Mouse (Mus musculus): ENCODE data around the gene Rhov.
A peak's percentile ranks its signal among the peaks of the same experiment; 100 is the strongest.

The Rhov gene

GRCm38 (mm10) chr2:119270643-119271331 is at the start of gene Rhov:
Gene Rhov, minus strand, starts transcription at chr2:119271272.
- DNase-seq (ENCODE audit: low spot score in 2 of 2), result peak; percentile 40 to 53

- DNase-seq (ENCODE audit: low spot score in 2 of 2), result no peak
Observed at GRCm38 (mm10) chr2:119320571-119320970, 49.5 kb upstream of the Rhov start.

- no peak for DNase-seq (ENCODE audit: low spot score in 2 of 2)
Observed at GRCm38 (mm10) chr2:119318043-119318710, 47.1 kb upstream of the Rhov start.

GRCm38 (mm10) chr2:119314742-119315310 is 43.8 kb upstream of the Rhov start:
- DNase-seq (ENCODE audit: low spot score in 2 of 2), result no peak

- DNase-seq (ENCODE audit: low spot score in 2 of 2), result no peak
Observed at GRCm38 (mm10) chr2:119313780-119314479, 42.9 kb upstream of the Rhov start.

- DNase-seq (ENCODE audit: low spot score in 2 of 2), result no peak
Observed at GRCm38 (mm10) chr2:119312380-119312958, 41.4 kb upstream of the Rhov start.

GRCm38 (mm10) chr2:119311544-119311943 is 40.5 kb upstream of the Rhov start:
- no peak for DNase-seq (ENCODE audit: low spot score in 2 of 2)

GRCm38 (mm10) chr2:119304798-119305208 is 33.7 kb upstream of the Rhov start:
- no peak for DNase-seq (ENCODE audit: low spot score in 2 of 2)

GRCm38 (mm10) chr2:119304391-119304790 is 33.3 kb upstream of the Rhov start:
- DNase-seq (ENCODE audit: low spot score in 2 of 2), result no peak

GRCm38 (mm10) chr2:119302876-119303275 is 31.8 kb upstream of the Rhov start:
- no peak for DNase-seq (ENCODE audit: low spot score in 2 of 2)

GRCm38 (mm10) chr2:119300819-119301493 is 29.9 kb upstream of the Rhov start:
- no peak for DNase-seq (ENCODE audit: low spot score in 2 of 2)

- peak; percentile 75 to 86 for DNase-seq (ENCODE audit: low spot score in 2 of 2)
Observed at GRCm38 (mm10) chr2:119299981-119300818, 29.1 kb upstream of the Rhov start.

GRCm38 (mm10) chr2:119298839-119299238 is 27.8 kb upstream of the Rhov start:
- DNase-seq (ENCODE audit: low spot score in 2 of 2), result no peak

- DNase-seq (ENCODE audit: low spot score in 2 of 2), result peak; percentile 39 to 49
Observed at GRCm38 (mm10) chr2:119298330-119298729, 27.3 kb upstream of the Rhov start.

- no peak for DNase-seq (ENCODE audit: low spot score in 2 of 2)
Observed at GRCm38 (mm10) chr2:119297506-119297905, 26.4 kb upstream of the Rhov start.

- DNase-seq (ENCODE audit: low spot score in 2 of 2), result no peak
Observed at GRCm38 (mm10) chr2:119296756-119297155, 25.7 kb upstream of the Rhov start.

GRCm38 (mm10) chr2:119294411-119294810 is 23.3 kb upstream of the Rhov start:
- DNase-seq (ENCODE audit: low spot score in 2 of 2), result no peak

GRCm38 (mm10) chr2:119293776-119294390 is 22.8 kb upstream of the Rhov start:
- DNase-seq (ENCODE audit: low spot score in 2 of 2), result no peak

GRCm38 (mm10) chr2:119293311-119293710 is 22.2 kb upstream of the Rhov start:
- DNase-seq (ENCODE audit: low spot score in 2 of 2), result no peak

GRCm38 (mm10) chr2:119292852-119293251 is 21.8 kb upstream of the Rhov start:
- DNase-seq (ENCODE audit: low spot score in 2 of 2), result no peak

All from spleen, postnatal 14 days (tissue).